Mouse (Mus musculus) monocyte, adult 2 months (primary cell): ENCODE results near the gene March10.
A peak's percentile ranks its signal among the peaks of the same experiment; 100 is the strongest.

Experiments used
- DNase-seq, 2 experiments: peaks; one replicate each; pipeline ENCODE4 v3.0.0; 2022; ENCODE audit warnings: low spot score in 2 of 2, low read depth in 1 of 2

Gene March10

DNA sequence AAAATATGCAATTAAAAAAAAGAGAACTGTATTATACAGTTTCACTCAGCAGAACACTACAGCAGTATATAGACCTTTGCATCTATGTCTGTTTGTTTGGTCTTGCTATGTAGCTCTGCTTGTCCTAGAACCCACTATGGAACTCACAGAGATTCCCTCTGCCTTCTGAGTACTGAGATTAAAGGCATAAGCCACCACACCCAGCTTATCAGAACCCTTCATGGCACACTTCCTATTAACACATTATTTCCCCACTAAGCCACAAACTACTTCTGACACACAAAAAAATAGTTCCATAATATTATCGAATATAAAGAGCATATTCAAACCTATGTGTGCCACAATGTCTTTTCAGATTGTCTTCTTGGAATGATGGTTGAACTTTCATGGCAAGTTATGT is 42.5 kb downstream of the March10 start:
- no peak for DNase-seq

DNA sequence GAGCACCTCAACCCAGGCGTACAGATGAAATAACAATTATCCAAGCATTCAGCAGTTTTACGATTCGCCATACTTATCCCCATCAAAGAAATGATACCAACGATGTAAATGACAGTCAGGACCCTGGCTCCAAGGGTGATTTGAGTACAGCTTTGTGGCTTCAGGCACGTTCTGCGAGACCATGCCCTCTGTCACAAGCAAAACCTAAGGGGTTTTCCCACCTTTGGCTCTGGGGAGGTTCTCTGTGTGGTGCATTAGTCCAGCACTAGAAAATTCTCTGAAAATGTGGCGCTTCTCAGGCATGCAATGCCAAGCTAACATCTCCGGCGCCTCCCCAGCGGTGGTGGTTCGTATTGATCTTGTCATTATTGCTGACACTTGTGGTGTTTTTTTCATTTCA is 47.1 kb downstream of the March10 start:
- no peak for DNase-seq

DNA sequence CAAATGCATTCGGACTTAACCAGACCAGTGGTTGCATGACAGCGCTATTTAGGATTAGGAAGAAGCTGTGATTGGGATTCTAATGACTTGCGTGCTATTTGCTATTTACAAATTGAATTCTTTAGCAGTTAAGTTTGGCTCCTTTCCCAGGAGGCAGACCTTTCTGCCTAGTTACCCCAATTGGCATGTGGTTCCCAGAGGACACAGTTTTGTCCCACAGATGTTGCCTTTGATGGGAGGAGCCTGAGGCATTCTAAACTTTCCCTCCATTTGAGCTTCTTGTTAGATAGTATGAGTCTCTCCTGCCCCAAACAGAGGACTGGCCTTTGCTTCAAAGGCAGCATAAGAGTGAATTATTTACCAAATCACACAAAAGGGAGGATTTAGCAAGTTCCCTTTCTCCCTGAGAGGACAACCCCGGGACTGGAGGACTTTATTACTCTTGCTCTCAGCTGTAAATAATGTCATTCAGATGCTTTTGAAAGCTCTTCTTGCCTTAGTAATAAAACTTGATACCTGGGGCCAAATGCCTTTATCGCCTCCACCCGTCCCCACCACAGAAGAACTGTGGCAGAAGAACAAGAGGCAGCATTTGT is 48.6 kb downstream of the March10 start:
- no peak for DNase-seq

DNA sequence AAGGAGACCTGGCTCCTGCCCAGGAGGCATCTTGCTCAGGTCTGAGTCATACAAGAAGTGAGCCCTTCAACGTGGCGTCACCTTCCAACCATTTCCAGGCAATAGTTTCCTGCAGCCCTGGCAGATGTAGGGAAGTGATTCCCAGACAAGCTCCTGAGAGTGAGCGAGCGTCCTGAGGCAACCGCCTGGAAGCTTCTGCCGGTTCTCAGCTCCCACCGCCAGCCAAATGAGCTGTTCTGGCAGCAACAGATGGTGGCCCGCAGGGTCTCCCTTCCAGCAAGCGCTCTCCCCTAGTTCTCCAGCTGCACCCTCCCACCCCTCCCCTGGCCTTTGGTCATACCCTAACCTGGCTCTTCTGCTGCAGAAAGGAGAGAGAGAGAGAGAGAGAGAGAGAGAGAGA is 54.2 kb downstream of the March10 start:
- DNase-seq, result no peak

DNA sequence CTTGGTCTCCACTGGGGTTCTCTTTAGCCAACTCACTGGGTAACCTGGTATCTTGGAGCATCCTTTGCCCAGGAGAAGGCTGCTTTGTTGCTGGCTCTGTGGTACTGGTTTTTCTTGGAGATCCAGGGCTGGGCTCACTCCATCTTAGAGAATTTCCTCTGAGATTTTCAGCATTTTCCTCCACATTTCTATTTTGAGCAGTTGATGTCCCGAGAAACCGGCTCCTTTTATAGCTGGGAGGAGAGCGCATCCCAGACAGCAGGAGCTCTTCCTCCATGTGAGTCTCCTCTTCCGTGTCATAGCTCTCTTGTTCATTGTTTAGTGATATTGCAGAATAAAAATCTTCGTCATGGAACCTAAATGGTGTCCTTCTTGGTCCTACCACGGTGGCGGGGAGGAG is 66.2 kb downstream of the March10 start:
- DNase-seq, result no peak

DNA sequence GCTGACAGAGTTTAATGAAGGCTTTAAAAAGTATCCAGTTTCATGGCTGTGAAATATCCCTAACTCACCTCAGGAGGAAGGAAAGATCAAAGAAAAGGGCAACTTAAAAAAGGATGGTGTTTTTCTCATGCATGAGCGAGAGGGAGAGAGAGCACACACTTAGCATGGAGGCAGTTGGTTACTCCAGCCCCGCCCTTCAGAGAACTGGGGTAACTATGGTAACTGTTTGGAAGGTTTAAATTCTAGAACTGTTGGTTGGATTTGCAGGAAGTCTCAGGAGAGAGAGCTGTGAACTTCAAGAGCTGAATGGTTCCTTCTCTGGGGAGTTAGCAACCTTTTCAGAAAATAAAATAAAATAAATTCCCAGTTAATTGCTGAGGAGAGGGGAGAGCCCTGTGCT is 67.9 kb downstream of the March10 start:
- no peak for DNase-seq

DNA sequence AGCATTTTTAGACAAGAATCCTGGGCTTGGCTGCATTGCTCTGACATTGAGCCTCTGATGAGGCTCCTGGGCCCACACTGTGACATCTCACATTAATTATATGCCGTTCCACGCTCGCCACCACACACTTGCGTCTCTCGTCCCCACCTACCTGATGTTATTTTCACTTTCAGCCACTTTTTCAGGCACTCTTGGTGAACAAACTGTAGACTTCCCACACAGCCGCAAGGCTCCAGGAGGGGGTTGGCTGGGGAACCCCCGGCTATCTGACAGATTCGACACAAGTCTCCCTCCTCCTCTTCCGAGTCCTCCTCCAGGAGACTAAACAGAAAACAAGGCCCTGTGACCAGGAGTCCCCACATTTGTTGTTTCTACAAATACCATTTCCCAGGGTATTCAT is 71.3 kb downstream of the March10 start:
- DNase-seq, result no peak

DNA sequence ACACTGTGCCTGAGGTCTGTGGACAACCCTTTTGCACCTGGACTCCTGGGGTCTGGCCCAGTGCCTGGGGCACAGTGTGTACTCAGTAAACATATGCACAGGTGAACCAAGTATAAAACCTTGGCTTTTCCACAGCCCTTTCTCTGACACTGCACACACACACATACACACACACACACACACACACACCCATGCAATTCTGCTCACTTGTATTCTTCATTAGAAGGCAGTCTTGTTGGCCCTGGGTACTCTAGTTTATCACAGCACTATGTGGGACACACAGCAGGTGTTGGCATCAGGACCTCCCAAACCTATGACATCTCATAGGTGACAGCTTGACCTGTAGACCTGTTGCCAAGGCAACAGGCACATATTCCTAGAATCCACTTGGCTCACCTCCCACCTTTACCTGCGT is 80.7 kb downstream of the March10 start:
- DNase-seq, result no peak

DNA sequence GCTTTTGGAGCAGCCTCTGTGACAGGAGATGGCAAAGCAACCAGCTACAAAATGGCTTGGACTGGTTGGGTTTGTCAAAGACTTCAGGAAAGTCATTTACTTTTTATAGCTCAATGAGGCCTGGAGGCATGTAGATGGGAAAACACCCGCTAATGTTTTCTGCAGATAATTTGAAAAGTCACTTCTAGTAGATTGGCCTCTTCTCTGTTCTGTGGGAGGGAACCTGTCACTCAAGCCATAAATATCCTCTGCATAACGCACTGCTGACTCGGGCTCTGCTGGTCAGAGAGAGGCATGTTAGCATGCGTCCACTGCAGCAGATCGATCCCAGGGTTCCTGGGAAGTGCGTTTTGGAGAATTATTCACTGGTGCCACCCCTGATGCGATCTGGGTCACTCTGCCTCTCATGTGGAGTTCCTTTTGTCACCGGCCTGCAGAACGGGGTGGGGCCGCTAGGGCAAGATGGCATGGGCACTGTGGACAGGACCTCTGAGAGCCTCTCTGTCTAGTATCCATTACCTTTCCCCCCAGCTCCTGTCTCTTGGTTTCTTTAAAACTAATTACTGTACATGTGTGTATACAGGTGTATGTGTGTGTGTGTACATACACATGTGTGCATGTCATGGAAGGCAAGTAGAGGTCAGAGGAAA is 81.9 kb downstream of the March10 start:
- no peak for DNase-seq

DNA sequence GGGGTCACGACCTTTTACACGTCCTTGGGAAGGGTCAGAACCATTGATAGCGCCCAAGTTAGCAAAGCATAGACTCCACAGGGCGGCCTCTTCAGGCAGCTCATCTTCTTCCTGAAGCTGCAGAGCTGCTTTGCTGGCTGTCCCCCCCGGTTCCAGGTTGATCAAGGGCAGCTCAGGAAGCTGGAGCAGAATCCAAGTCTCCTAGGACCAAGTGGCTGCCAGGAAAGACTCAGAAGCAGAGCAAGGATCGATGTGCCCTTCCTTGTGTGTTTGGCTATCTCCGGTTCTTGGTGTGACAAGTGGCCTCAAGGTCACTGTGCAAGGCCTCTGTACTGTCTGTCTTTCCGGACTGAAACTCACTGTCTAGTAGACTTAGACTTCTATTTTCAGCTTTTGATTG is 82.7 kb downstream of the March10 start:
- no peak for DNase-seq

DNA sequence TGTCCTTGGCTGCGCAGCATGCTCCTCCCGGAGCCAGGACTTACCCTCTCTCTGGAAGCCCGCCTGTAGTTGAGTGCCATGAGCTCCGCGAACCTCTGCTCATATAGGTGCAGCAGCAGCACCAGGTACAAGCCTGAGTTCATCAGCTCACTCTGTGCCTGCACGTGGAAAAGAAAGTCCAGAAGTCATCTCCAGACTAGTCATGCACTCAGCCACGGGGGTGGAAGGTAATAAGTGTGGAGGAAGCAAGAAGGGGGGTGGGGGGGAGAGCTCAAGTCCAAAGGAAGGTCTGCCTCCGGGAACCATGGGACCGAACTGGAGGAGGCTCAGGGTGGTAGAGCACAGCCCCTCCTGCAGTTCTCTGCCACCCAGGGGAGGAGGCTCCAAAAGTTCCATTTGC is 84.7 kb downstream of the March10 start:
- no peak for DNase-seq

DNA sequence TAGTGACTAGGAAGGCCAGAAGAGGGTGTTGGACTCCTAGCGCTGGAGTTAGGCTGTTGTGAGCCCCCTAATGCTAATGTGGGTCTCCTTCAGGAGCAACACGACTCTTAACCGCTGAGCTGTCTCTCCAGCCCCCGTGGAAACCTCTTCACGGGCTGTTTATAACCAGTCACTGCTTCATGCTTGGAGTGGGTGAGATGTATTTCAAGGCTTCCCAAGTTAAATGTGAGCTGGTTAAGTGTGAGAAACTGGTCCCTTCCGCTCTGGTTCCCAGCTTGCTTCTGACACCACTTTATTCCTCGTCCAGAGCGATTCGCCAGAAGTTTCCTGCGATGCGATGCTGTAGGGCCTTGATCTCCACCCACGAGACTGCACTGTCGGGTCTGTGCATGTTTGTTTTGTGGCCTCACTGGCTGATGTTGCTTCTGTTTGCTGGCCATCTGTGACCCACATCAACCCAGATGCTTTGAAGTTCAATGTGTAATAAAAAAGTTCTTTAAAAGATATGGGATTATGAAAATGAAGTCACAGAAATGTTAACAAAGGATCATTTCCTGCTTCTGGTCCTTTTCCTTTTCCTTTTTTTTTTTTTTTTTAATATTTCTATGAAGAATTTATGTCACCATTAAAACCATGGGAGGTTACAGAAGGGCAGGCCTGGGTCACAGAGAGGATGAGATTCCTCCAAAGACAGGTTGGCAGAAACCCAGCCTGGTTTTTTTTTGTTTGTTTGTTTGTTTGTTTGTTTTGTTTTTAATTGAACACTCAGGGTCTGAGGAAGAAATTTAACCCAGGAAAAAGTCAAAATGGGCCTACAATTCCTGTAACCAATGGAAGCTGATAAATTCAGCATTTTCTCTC is 86.8 kb downstream of the March10 start:
- DNase-seq, result no peak

DNA sequence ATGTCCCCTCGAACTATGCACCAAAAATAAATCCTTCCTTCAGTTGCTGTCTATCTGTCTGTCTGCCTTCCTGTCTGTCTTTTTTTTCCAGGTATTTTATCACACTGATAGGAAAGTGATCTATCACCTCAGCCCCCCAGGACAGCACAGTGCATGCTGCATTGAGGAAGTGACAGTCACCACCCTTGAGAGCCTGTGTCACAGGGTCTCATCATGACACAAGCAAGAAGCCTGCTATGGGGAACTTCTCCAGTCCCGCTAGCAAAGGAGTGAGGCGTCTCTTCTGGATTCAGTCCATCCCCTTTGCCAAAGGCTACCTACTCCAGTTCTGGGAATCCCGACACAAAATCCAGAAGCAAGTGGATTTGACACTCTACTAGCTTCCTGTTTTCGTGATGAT is 87.7 kb downstream of the March10 start:
- no peak for DNase-seq

DNA sequence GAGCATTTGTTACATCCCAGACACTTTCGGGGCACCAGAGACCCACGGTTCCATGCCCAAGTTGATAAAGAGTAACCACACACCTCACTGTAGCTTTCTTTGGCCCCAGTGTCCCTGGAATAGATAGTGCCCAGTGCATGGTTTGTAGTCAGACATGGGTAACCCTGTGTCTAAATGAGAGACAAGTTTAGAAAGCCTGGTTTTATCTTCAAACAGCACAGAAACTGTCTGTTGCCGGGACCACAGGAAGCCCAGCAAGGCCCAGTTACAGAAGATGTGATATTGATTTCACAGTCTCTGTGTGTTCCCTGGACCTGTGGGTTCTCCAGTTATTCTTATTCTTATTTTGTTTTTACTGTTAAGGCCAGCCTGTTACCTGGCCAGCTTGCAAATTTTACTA is 89.4 kb downstream of the March10 start:
- DNase-seq, result no peak

DNA sequence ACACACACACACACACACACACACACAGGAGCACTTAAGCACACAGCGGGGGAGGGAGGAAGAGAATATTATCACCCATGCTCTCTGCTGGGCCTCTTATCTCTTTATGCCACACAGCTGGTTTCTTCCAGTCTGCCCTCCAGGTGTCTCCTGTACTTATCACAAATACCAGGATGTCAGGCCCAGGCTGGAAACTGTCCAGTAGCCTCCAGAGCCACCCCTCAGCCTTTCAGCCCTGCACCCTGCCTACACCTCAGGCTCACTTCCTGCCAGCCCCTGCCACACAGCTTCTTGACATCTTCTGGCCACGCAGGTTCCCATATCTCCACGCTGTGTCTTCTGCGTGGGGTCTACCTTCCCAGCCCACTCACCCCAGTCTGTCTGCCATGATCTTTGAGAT is 90.5 kb downstream of the March10 start:
- no peak for DNase-seq

DNA sequence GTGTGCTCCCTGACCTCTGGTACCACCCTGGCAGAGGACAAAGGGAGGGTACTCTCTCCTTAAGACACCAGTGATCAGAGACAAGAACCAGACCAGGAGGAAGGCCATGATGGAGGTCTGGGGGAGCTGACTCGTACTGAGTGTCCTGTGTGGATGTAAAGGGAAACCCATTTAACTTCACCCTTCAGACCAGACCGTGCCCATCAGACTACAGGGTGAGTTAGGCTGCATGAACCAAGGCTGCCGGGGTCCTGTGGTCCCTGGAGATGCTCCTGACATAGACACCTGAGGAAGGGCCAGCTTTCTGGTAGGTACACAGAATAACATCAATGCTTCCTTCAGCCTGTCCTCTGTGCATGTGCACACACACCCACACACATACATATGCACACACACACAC is 90.9 kb downstream of the March10 start:
- DNase-seq, result no peak

DNA sequence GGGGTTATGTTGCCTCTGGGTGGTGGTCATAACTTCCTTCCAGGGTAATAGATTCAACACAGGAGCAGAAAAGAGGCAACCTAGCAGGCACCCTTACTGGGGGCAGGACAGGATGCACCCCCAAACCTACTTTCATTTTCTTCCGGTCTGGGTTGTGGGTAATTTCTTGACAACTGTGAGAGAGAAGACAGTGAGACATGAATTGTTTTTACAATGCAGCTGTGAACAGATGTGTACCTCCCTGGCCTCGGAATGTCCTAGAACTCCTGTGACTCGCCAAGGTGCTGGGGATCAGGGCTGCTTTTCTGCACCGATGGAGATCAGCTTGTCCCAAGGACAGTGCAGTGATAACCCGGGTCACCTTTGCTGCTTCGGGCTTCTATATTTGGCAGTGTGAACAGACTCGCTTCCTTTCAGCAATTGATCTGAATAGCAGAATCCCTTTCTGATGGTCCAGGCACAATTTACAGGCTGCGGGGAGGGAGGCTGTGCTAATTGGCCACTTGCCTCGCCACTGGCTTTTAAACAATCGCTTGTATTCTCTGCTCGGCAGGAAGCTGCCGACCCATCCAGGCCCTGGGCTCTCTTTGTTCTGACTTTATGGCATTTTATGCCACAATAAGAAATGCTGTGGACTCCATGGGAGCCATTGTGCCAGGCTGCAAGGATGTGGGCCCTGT is 92.0 kb downstream of the March10 start:
- no peak for DNase-seq

DNA sequence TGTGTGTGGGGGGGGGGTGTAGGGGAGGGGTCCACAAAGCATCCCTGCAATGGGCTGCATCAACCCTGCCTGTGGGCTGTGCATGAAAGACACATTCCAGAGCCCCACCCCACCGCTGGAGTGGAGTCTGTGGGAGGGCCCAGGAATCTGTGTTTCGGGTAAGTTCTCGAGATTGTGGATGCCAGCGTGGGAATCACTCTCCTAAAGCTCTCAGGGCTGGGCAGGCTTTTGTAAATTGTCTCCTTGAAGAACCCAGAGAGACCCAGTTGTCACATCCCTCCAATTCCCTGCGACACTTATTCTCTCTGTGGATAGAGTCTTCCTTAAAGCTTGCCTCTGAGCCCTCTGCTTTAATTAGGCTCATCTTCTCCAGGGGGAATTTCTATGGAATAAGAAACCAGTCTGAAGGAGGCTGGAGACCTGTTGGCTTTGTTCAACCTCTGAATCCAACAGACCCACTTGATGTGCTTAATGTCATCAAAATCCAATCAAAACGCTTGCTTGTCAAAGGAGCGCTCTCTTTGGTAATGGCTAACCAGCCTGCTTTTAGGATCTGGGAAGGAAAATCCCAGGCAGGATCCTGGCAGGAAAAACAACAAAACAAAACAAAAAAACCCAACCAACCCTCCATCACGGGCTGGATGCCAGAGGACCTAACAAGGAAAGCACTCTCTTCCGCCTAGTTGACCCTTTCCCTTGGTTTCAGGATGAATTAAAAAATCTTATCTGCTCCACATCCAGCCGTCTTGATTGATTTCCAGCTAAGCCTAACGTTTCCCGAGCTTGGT is 92.7 kb downstream of the March10 start:
- DNase-seq, result no peak

DNA sequence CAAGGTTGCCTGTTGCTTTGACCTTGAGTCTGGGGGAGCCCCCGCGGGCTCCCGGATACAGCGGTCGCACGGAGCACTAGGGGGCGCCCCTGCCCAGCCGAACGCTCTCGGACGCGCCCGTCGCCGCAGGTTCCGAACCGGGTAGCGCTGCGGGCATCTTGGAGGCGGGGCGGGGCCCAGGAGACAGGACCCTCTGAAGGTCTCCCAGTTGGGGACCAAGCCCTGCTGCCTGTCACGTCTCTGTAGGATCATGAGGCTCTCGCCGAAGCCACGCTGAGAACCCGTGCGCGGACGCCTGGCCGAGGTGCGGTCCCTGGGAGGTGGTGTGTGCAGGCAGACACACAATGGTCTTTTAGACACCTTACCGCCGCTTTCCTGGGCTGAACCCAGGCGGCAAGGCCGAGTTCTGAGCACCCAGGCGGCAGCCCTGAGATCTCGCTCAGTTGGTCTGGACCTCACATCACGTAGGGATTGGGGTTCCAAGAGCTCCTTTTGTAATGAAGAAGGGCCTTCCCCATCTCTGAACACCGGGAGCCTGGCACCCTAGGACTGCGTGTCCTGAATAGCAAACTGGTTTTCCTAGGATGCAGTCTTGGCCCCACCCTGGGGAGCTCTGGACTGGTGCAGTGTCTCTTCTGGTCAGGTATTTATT is 93.5 kb downstream of the March10 start:
- peak; percentile 10 to 33 for DNase-seq

DNA sequence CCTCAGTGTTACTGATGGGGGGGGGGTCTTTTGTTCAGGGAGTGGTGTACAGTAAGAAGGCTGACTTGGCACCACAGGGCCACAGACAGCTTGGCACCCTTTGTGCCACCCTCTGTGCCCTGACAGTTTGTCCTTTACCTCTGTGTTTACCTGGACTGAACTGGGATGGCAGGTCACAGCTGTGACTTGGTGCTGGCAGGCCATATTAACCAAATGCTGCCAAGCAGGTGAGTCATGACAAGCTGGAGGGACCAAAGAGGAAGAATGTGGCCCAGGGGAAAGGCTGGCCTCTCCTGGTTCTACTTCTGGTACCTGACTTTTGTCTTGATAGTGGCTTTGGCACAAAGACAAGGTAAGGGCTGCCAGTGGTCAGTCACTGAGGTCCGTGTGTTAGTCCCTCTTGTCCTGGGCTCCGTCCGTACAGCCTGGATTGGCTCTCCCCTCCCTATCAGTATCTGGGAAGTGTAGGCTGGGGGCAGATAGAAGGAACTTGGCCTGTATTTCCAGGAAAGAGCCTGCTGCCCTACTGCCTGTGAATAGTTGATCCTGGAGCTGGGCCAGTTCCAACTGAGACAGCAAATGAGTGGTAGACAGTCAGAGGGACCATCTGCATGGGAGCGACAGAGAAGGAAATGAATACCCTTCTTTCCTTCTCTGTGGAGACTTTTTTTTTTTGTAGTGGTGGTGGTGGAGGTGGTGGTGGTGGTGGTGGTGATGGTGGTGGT is 94.3 kb downstream of the March10 start:
- no peak for DNase-seq
